Mouse (Mus musculus) limb, embryonic 12.5 days (tissue): ENCODE data around the gene Serpina9. TPM values are rescaled to one million over a fixed set of nuclear protein-coding genes. Genes with fewer than 3 reads are reported as not detected.

ENCODE experiments used
- ATAC-seq: fragments of 200-750 bp; cut with Nextera tagmentation; 2 replicates; pipeline ENCODE4 v1.8.0; 2017; ENCODE audit warnings: low read depth, moderate TSS enrichment; ENCODE audit not compliant: insufficient number of reproducible peaks, insufficient read depth, low FRiP score, low TSS enrichment
- H3K27ac ChIP-seq: fragments of 300-500 bp; sonication (generic); 2 replicates; pipeline ENCODE4 v1.5.1; 2016; ENCODE audit warnings: mild to moderate bottlenecking, moderate library complexity
- H3K27me3 ChIP-seq: fragments of 300-500 bp; sonication (generic); 2 replicates; pipeline ENCODE4 v1.6.1; 2016; ENCODE audit warnings: mild to moderate bottlenecking, moderate library complexity
- H3K36me3 ChIP-seq: fragments of 300-500 bp; sonication (generic); 2 replicates; pipeline ENCODE4 v1.6.1; 2016; ENCODE audit warnings: mild to moderate bottlenecking, moderate library complexity
- H3K4me1 ChIP-seq: fragments of 300-500 bp; sonication (generic); replicated peaks from 2 replicates; pipeline ENCODE4 v1.6.1; 2016
- H3K4me2 ChIP-seq: fragments of 300-500 bp; sonication (generic); 2 replicates; pipeline ENCODE4 v1.6.1; 2016; ENCODE audit warnings: mild to moderate bottlenecking, moderate library complexity
- H3K4me3 ChIP-seq: fragments of 300-500 bp; sonication (generic); replicated peaks from 2 replicates; pipeline ENCODE4 v1.5.1; 2016; ENCODE audit warnings: mild to moderate bottlenecking
- H3K9ac ChIP-seq: fragments of 300-500 bp; sonication (generic); replicated peaks from 2 replicates; pipeline ENCODE4 v1.6.1; 2016; ENCODE audit warnings: mild to moderate bottlenecking, moderate library complexity
- H3K9me3 ChIP-seq: fragments of 300-500 bp; sonication (generic); 2 replicates; pipeline ENCODE4 v1.6.1; 2016; ENCODE audit warnings: mild to moderate bottlenecking, moderate library complexity
- WGBS: fragments of 180-500 bp; shearing (Covaris S2); methylation state at CpG from one replicate; pipeline ENCODE4 v1.1.7; 2016; 5-methylcytosine and 5-hydroxymethylcytosine counted together
- polyA plus RNA-seq: library from polyadenylated mRNA; unstranded; fragments of >200 nt; fragmentation: Nextera tagmentation; extraction: Ambion mirVana; gene quantifications from 2 replicates; pipeline ENCODE4 v1.2.1, GENCODE M21; 2016

Serpina9 gene
- polyA plus RNA-seq, 1 experiment from 2014 or later, result not detected

DNA sequence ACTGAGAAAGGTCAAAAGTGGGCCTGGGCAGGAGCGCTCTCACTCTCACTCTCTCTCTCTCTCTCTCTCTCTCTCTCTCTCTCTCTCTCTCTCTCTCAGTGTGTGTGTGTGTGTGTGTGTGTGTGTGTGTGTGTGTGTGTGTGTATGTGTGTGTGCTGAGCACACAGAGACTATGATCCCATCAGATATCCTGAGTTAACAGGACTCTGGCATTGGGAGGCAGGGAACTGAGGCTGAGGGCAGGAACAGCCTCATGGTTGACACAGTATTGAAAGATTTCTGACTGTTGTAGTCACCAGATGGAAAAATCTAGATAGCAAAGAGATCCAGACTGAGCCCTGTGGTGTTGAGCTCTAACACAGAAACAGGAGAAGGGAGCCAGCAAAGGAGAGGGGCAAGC, 20.2 kb upstream of the Serpina9 start:
- Histone ChIP-seq H3K27me3 (no peaks in the 10 kb centered on the region), H3K9ac (no peak overlapping the region), H3K36me3 (no peaks in the 10 kb centered on the region), H3K4me3 (no peak overlapping the region), H3K4me1 (no peaks in the 10 kb centered on the region), H3K27ac (no peak overlapping the region), H3K4me2 (no peak overlapping the region), H3K9me3 (no peaks in the 10 kb centered on the region)
- WGBS, result 100% methylated on average over 1 of the region's 1 CpGs
- no peak for ATAC-seq

DNA sequence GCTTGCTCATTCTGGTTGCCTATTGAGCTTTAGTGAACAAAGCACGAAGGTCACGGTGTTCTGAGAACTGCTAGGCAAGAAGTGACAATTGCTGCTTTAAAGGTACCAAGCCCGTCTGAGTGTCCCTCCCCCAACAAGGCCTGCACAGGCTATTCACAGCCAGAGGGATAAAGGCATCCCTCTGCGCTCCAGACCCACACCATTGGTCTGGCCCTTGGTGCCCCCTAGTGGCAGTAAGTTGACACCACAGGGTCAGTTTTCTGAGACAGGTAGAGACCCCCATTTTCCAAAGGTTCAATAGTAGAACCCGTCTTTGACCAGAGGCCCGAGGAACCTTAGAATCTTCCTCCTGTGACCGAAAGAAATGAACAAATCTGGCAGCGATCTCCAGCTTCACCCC, 16.4 kb upstream of the Serpina9 start:
- H3K9me3 ChIP-seq, result no peaks in the 10 kb centered on the region
- no peak overlapping the region for H3K27ac ChIP-seq
- no peak overlapping the region for H3K4me2 ChIP-seq
- no peaks in the 10 kb centered on the region for H3K27me3 ChIP-seq
- H3K4me3 ChIP-seq, result no peak overlapping the region
- WGBS, result 44% methylated on average over 8 of the region's 8 CpGs
- ATAC-seq, result no peak
- H3K4me1 ChIP-seq, result no peaks in the 10 kb centered on the region
- H3K9ac ChIP-seq, result no peak overlapping the region
- no peaks in the 10 kb centered on the region for H3K36me3 ChIP-seq

DNA sequence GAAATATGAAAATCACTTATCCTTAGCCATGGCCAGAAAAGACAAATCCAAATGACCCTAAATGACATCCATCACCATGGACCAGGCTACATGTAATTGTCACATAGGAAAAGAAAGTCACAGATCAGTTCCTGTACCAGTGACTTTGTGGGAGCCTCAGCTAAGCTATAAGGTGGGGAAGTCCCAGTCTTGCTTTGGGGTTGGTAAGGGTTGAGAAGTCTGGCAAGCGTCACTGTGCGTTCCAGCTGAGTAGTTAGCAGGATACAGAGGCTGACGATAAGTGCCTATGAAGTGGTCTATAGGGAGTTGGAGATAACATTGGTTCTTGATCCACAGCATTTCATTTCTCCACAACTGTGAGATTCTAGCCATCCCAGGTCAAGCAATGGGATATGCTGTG, 1.7 kb upstream of the Serpina9 start:
- H3K27me3 ChIP-seq, result no peaks in the 10 kb centered on the region
- no peak overlapping the region for H3K27ac ChIP-seq
- peaks cover 4% of the 10 kb centered on the region; the same call in 1 of the 2 replicates for H3K9me3 ChIP-seq
- no peak for ATAC-seq
- H3K4me1 ChIP-seq, result no peaks in the 10 kb centered on the region
- H3K4me2 ChIP-seq, result no peak overlapping the region
- 90% methylated on average over 3 of the region's 3 CpGs for WGBS
- no peaks in the 10 kb centered on the region for H3K36me3 ChIP-seq
- H3K4me3 ChIP-seq, result no peak overlapping the region
- no peak overlapping the region for H3K9ac ChIP-seq

DNA sequence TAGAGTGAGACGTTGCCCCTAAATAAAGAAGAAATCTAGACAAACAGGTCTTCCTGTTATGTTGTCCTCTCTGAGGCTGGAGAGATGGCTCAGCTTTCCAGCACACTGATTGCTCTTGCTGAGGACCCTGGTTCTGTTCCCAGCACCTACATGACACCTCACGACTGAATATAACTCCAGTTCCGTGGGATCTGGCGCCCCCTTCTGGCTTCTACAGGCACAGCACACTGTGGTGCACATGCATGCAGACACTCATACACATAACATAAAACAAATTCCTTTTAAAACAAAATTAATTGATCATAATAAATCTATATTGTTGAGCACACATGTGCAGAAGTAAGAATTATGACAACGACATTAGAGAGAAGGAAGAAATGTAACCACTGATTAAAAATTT, 8.9 kb downstream of the Serpina9 start:
- Histone ChIP-seq H3K36me3 (no peaks in the 10 kb centered on the region), H3K4me3 (no peak overlapping the region), H3K9ac (no peak overlapping the region), H3K27me3 (no peaks in the 10 kb centered on the region), H3K4me2 (no peak overlapping the region), H3K9me3 (peaks cover 6% of the 10 kb centered on the region; the same call in 1 of the 2 replicates), H3K4me1 (no peaks in the 10 kb centered on the region), H3K27ac (no peak overlapping the region)
- 80% methylated on average over 5 of the region's 5 CpGs for WGBS
- no peak for ATAC-seq

DNA sequence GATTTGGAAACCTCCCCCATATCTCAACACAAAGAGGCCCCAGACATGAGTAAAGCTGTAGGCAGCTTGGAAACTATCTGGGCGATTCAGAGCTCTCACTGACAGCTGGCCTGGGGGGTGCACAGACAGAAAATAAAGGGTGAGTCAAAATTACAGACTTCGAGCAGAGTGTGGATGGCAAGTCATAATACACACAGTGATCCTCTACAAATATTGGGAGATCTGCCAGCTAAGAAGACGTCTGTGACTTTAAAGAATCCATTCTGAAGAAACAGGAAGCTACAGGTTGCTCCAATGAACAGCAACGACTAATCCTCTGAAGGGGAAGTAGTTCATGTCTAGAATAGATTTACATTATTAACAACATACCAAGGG, 10.3 kb downstream of the Serpina9 start:
- ATAC-seq, result no peak

DNA sequence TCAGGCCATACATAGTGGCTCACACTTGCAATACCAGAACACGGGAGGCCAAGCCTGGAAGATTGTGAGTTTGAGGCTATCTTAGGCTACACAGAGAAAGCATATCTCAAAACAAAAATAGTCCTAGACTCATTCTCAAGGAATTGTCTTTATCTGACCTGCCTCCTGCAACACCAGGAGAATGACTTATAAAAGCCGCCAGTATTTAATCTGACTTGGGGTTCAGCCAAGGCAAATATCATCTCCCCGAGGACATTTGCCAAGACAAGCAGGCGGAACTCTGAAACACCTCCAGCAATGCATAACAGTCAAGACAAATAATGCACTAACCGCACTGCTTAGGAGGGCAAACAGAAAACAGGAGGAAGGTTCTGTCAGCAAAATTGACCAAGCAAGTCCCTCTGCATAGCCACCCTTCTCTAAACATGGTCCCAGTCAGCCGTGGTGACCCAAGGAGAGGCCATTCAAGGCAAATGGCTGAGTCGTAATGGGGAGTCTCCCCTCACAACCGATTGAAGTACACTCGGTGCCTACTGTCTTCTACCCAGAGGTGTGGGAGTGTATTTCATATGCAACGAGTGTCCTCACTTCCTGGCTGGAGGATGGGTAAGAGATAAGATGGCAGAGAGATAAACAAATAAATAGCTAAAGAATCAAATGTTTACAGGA, 10.9 kb downstream of the Serpina9 start:
- Histone ChIP-seq H3K4me3 (no peak overlapping the region), H3K27ac (no peak overlapping the region), H3K36me3 (no peaks in the 10 kb centered on the region), H3K4me1 (no peaks in the 10 kb centered on the region), H3K9me3 (peaks cover 6% of the 10 kb centered on the region; the same call in 1 of the 2 replicates), H3K27me3 (no peaks in the 10 kb centered on the region), H3K9ac (no peak overlapping the region), H3K4me2 (no peak overlapping the region)
- ATAC-seq, result no peak
- 78% methylated on average over 10 of the region's 10 CpGs for WGBS

More for the DNA sequence above, 10.3 kb downstream of the Serpina9 start:
- Histone ChIP-seq H3K9ac (no peak overlapping the region), H3K27me3 (no peaks in the 10 kb centered on the region), H3K4me2 (no peak overlapping the region), H3K4me3 (no peak overlapping the region), H3K27ac (no peak overlapping the region), H3K36me3 (no peaks in the 10 kb centered on the region), H3K4me1 (no peaks in the 10 kb centered on the region), H3K9me3 (peaks cover 6% of the 10 kb centered on the region; the same call in 1 of the 2 replicates)
- 74% methylated on average over 4 of the region's 4 CpGs for WGBS

DNA sequence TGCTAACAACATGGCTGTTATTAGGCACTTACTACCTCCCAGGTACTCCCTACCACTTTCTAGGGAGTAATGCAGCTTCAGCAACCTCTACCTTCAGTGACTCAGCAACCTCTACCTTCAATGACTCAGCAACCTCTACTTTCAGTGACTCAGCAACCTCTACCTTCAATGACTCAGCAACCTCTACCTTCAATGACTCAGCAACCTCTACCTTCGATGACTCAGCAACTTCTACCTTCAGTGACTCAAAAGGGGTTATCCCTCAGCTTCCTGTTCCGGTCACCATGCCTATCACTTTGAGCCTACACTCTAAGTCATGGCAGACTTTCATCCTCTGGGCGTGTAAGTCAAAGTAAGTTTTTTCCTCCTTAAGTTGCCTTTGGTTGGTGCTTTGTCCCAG, 13.0 kb downstream of the Serpina9 start:
- no peak for ATAC-seq
- Histone ChIP-seq H3K27ac (no peak overlapping the region), H3K9ac (no peak overlapping the region), H3K4me3 (no peak overlapping the region), H3K27me3 (no peaks in the 10 kb centered on the region), H3K4me2 (no peak overlapping the region), H3K36me3 (no peaks in the 10 kb centered on the region), H3K4me1 (no peaks in the 10 kb centered on the region; the same call in 1 of the 2 replicates), H3K9me3 (peaks cover 6% of the 10 kb centered on the region; the same call in 1 of the 2 replicates)
- 87% methylated on average over 3 of the region's 3 CpGs for WGBS

DNA sequence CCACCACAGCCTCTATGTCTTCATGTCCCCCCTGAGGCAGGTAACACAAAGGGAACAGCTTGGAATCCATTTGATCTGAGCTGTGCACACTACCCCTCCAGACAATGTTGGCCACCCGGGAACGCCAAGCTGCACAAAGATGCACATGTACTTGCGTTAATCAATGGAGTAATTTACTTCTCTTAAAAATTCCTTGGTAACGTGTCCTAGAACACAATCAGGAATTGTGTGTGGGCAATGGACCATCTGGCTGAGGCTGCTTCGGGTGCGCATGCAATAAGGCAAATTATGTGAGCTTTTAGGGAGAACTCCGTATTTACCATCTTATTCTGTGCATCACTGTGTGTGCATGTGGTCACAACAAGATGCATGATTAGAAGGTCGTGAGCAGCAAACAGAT, 13.9 kb downstream of the Serpina9 start:
- Histone ChIP-seq H3K4me1 (no peaks in the 10 kb centered on the region; the same call in 1 of the 2 replicates), H3K36me3 (no peaks in the 10 kb centered on the region), H3K27ac (no peak overlapping the region), H3K27me3 (no peaks in the 10 kb centered on the region), H3K9ac (no peak overlapping the region), H3K4me3 (no peak overlapping the region), H3K9me3 (peaks cover 5% of the 10 kb centered on the region; the same call in 1 of the 2 replicates), H3K4me2 (no peak overlapping the region)
- ATAC-seq, result no peak
- WGBS, result 91% methylated on average over 8 of the region's 8 CpGs

DNA sequence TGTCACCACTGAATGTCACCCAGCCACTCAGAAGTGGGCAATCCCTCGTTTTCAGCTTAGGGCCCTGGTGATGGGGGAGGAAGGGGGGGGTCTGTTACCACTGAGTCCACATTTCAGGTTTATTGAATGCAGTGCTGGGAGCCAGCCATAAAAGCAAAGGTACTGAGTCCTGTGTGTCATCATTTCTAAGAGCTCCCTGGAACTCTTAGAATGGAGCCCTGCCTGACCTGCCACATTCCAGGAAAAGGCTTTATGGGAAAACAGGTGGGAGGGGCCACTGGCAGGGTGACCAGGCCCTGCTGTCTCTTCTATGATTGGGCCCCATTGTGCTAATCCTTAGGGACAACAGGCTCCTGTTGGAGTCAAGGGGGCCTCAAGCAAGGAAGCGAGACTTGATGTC, 17.0 kb downstream of the Serpina9 start:
- WGBS, result 65% methylated on average over 2 of the region's 2 CpGs
- no peaks in the 10 kb centered on the region; the same call in 1 of the 2 replicates for H3K4me1 ChIP-seq
- no peak overlapping the region for H3K27ac ChIP-seq
- no peaks in the 10 kb centered on the region for H3K9me3 ChIP-seq
- H3K27me3 ChIP-seq, result no peaks in the 10 kb centered on the region
- no peak overlapping the region for H3K4me3 ChIP-seq
- no peak for ATAC-seq
- H3K9ac ChIP-seq, result no peak overlapping the region
- no peak overlapping the region for H3K4me2 ChIP-seq
- H3K36me3 ChIP-seq, result no peaks in the 10 kb centered on the region

DNA sequence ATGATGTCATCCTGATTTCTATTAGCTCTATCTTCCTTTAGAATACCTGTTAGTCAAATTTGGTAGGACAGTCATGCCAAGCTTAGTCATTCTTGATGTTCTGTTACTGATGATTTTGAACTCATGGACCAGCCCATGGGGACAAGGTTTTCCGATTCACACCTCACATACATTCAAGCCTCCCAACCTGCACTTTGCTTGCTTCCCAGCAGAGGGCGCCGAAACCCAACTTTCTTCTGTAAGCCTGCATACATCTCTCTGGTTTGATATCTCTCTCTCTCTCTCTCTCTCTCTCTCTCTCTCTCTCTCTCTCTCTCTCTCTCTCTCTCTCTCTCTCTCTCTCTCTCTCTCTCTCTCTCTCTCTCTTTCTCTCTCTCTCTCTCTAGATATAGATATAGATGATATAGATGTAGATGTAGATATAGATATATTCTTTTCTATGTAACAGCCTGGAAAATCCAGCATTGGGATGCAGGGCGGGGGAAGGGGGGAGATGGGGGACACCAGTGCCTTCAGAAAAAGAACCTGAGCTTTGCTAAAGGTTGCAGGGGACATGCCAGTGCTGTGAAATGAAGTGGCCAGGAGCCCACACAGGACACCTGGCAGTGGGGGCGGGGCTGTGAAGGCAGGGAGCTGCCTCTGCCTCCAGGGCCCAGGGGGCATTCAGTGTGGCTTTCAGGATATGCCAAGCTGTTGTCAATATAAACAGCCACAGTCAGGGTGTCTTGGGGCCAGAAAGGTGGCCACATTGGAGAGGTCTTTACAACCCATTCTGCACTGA, 18.1 kb downstream of the Serpina9 start:
- no peak overlapping the region for H3K4me3 ChIP-seq
- WGBS, result 45% methylated on average over 5 of the region's 5 CpGs
- H3K27ac ChIP-seq, result no peak overlapping the region
- no peaks in the 10 kb centered on the region for H3K9me3 ChIP-seq
- H3K4me2 ChIP-seq, result no peak overlapping the region
- H3K36me3 ChIP-seq, result no peaks in the 10 kb centered on the region
- no peak overlapping the region for H3K9ac ChIP-seq
- no peaks in the 10 kb centered on the region; the same call in 1 of the 2 replicates for H3K4me1 ChIP-seq
- no peak for ATAC-seq
- H3K27me3 ChIP-seq, result no peaks in the 10 kb centered on the region

DNA sequence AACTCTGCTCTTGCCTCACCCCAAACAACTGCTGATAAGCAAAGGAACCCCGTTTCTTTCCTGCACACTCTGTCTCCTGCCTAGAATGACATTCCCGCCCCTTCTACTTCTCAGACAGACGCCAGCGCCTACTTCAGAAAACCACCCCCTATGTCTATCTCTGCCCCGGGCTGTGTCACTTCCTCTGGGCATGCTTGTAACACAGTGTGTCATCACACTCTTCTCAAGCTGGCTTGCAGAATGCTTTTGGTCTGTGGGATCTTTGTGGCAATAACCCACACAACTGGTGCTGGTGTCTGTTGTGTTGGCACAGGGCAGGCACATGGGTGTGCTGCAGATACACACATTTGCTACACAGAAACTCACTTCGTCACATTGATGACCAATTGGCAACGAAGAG, 20.6 kb downstream of the Serpina9 start:
- H3K27ac ChIP-seq, result no peak overlapping the region
- H3K36me3 ChIP-seq, result no peaks in the 10 kb centered on the region
- H3K9ac ChIP-seq, result no peak overlapping the region
- no peak for ATAC-seq
- H3K4me3 ChIP-seq, result no peak overlapping the region
- H3K4me2 ChIP-seq, result no peak overlapping the region
- H3K27me3 ChIP-seq, result 0 out of 2 replicates have a peak, but pooled peaks cover 5% of the 10 kb centered on the region
- 69% methylated on average over 7 of the region's 7 CpGs for WGBS
- no peaks in the 10 kb centered on the region; the same call in 1 of the 2 replicates for H3K4me1 ChIP-seq
- H3K9me3 ChIP-seq, result no peaks in the 10 kb centered on the region
